Mouse (Mus musculus): ENCODE results near the gene Slc17a5.

Slc17a5 gene

DNA sequence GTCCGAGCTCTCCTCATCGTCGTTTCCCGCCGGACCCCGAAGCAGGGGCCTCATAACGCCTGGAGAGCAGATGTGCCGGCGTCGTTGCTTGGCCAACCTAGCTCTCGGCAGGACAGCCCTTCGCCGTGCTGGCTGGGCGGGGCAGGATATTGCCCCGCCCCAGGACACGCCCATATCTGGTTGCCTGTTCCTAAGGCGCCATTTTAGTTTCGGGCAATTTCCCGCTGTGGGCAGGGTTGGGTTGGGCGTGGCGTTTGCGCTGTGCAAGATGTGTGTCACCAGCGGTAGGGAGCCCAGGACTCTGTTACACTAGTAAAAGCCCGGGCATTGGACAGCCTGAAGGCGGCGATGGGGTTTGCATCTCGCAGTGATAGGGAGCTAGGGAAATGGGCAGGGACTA is at the start of gene Slc17a5:
TSS of gene Slc17a5 (minus strand) at position 128 of the 400 bp plus-strand sequence.
- peak; percentile 92 to 93 for DNase-seq

DNA sequence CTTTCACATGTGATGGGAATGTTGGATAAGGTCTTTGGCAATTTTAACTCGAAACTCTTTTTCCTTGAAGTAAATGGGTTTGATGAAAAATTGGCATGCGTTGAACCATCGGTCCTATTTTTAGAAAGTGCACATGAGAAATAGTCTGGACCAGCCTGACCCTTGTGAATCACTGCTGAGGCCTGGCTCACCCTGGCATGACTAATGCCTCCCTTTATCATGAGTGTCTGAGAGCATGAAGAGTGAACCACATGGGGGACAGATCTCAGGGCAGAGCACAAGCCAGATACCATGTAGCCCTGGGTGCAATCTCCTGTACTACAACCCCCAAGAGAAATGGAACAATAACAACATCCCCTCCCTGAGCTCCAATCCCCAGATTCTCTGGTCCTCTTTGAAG is 46.1 kb upstream of the Slc17a5 start:
- no peak for DNase-seq

DNA sequence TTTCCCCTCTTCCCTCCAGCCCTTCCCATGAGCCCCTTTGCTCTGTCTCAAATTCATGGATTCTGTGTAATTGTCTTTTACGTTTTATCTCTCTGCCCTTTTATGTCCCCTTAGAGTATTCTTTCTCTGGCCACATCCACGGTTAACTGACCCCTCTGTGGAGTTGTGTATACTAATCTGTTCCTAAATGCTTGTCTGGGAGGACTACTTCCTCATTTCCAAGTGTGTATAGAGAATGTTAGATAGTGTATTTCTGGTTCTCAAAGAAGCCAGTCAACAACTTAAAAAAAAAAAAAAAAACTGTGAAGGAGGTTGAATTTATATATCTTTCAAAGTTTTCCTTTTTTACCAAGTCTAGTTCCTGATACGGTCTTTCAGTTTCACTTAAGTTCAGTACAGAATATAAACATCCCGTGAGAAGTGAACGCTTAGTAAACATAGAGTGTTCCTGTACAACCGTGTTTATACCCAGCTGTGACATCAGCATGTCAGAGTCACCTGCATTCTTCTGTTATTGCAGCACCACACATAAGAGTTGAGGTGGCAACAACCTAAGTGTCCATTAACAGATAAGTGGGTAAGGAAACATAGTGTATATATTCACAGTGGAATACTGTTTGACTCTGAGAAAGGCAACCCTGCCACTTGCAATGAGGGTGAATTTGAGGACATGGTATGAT is 44.1 kb upstream of the Slc17a5 start:
- DNase-seq: no peak

DNA sequence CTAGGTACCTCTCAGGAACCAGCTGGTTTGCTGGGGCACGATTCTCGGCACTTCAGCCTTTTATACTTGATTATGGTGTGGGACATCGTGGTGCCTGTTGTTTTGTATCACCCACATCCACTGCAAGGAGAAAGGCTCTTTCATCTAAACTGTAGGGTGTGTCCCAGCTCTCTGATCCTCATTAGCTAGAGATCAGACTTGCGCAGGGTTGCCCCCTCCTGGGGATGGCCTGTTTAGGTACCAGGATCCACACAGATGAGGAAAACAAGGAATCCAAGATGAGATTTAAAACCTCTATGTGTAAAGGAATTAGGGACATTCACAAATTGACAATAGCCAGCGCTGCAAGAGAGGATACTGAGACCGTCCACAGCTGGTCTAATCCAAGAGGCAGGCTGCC is 42.1 kb upstream of the Slc17a5 start:
- no peak for DNase-seq

DNA sequence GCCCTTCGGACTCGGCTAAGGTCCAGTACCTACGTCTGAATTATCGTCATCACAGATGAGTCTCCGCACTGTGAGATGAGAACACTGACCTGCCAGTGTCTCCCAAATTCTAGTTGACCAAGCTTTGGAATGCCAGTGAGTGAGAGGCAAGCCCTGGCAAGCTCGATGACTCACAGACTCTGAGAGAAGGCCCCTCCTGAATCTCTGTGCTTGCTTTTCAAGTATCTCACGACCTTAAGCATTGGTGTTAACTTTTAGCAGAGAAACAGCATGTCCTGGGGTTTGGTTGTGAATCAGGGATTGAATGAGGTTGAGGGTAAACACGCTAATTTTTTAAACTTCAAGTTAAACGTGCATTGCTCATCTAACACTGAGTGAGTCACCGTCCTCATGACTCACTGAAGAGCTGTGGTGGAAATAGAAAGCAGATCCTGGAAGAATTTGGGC is 35.5 kb upstream of the Slc17a5 start:
- no peak for DNase-seq

DNA sequence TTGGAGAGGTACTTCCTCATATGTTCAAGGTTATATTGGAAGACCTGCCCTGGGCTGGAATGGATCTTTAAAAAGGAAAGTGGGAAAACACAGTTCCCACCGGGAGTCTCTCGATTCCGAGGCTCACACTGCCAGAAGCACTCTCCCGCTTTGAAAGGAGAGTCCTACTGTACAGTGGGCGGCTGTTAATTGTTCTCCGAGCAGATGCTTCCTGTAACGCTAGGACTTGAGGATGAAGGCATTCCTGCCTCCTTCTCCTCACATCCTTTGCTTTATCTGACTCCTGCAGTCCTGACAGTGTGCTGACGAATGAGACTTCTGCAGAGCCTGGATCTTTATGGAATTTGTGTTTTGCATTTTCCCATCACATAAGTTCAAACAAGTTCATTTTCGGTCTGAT is 31.4 kb upstream of the Slc17a5 start:
- no peak for DNase-seq

DNA sequence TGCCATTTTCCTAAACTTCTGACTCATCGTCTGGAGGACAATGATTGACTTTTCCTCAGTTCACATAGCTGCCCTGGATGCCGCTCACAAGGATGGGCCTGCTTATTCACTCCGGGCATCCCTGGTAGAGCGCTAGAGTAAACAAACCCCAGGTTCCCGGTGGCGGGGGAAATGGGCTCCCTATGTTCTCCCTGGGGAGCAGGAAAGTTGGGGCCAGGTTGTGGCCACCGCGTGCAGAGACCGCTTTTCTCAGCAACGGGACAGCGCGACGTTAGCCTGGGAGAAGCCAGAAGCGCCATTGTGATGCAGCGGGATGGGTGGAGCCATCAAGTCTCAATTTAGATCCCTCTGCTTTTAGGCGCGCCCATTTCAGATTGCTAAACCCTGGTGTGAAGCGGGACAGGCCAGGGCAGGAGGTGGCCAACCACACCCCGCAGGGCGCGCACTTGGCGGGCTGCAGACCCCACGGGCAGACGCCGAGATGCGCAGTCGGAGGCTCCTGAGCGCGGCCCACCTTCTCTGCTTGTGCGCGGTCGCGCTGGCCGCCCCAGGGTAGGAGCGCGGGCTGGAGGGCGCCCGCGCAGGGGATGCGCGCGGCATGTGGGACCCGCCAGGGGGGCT is 27.7 kb upstream of the Slc17a5 start, which contains the start of gene Cd109:
TSS of gene Cd109 (plus strand) at position 146 of the 621 bp plus-strand sequence.
- peak in 1 of 2 experiments; percentile 15 for DNase-seq

DNA sequence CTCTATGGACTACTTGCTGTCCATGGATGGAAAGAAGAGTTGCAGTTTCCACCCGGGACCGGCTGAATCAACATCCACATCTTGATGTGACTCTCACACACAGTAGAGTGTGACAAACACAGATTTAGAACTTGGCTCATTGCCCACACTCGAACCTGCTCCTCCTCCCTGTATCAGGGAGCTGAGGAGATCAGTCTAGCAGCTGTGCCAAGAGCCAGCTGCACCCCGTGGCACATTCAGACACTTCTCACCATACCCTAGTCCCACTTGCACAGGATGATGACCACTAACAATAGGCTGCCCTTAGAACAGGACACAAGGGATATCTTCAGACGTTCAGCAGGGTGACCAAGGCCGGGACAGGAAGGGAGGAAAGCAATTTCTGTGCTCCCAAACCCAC is 26.4 kb upstream of the Slc17a5 start:
- DNase-seq: no peak

DNA sequence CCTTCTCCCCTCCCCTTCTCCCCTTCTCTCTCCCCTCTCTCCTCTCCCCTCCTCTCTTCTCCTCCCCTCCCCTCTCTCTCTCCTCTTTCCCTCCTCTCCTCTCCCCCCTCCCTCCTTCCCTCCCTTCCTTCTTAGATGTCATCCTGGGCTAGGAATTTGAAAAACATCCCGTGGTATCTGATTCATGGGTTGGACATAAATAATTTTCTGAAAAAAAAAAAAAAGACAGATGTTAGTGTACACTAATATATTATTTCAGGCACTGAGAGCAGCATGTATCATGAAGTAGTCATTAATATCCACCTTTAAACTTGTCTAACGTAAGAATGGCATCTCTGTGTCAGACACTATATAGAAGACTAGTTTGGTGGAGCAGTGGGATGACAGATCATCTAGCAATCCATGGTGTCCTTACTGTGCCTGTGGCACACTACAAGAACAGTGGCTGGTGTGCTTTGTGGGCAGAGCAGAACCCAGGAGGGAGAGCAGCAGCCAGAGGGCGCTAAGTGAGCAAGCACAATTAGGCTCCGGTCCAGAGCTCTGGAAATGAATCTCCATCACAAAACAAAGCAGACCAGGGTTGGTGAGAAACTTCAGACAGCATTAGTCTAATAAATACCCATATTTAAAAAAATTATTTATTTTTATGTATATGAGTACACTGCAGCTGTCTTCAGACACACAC is 13.3 kb upstream of the Slc17a5 start:
- no peak for DNase-seq

DNA sequence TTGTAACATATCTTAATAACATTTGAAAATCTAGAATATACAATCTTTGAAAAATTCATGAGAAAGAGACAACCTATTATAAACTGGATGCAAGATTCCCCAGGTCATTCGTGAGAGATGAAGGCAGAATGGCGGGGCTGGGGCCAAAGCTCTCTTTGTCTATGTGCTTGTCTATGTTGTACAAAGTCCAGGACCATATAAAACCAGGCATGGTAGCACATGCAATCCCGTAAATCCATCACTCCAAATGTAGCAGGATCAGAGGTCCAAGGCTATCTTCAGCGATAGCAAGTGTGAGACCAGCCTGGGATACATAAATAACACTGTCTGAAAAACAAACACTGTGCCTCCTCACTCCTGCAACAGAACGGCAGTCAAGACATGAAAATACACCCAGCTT is 12.1 kb upstream of the Slc17a5 start:
- no peak for DNase-seq

DNA sequence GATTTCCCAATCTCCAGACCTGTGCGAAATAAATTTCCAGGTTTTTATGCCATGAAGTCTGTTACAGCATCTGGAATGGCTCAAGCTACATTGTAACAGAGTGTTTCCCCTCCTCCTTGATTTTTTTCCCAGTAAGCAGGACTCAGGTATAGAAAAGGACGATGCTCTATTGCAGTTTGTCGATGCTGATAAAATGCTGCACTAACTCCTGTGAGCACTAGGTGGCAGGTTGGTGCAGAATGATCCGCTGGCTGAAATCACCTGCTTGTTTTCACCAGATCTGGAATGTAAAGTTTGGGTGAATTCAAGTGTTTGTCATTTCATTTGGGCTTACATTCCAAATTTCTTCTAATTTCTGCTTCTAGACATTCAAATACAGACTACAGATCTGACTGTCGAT is 9.0 kb upstream of the Slc17a5 start:
- peak; percentile 50 to 60 for DNase-seq

DNA sequence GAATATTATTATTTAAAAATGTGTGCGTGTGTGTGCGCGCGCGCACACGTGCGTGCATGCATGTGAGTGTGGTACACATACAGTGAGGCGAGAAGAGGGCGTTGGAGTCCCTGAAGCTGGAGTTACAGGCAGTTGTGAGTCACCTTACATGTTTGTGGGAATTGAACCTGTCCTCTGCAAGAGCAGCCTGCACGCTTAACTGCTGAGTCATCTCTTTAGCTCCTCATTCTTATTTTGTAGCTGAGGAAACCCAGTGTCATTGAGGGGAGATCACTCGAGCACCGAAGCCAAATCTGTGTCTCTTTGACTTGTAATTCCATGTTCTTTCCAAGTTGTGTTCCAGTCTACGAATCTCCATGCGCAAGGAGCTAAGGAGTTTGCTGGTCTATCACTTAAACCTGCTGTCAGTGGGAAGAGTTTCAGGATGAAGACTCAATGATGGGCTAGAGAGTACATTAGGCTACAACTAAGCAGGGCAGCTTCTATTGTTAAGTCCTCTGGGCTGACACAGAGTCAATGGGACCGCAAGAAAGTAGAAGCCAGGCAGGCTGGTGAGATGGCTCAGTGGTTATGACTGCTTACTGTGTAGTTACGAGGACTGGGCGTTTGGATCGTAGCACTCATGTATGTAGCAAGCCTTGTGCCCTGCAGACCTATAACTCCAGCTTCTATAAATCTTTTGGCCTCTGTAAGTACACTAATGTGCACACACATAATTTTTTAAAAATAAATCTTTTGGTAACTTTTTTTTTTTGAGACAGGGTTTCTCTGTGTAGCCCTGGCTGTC is 8.1 kb upstream of the Slc17a5 start:
- no peak for DNase-seq

DNA sequence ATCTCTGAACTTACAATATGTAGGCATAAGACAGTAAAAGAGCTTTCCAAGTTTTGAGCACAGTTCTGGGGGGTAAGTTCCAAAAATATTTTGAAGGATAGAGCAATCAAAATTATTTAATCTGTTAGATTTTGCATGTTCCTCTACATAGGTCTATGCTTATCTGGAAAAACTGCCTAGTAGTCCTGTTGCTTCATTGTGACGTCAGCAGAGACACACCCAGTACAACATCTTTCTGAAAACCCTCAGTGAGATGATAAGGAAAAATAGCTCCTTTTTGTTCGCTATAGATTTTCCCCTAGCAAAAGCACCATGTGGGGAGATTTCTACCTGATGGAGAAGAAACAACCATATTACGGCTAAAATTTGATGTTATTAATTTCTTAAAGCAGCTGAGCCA is 7.4 kb upstream of the Slc17a5 start:
- no peak for DNase-seq

DNA sequence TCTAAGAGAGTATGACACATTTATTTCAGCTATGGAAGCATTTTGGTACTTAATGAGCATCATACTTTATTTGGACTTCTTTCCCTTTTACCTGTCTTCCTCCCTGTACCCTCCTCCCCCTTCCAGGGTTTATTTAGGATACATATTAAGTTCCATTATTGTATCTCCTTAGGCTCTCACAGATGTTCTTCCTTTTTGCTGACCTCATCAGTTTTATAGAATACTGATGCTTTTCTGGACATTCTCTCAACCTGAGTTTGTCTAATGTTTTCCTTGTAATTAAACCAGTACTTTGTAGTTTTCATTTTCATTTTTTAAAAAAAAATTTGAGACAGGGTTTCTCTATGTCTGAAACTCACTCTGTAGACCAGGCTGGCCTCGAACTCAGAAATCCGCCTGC is 2.6 kb upstream of the Slc17a5 start:
- no peak for DNase-seq

DNA sequence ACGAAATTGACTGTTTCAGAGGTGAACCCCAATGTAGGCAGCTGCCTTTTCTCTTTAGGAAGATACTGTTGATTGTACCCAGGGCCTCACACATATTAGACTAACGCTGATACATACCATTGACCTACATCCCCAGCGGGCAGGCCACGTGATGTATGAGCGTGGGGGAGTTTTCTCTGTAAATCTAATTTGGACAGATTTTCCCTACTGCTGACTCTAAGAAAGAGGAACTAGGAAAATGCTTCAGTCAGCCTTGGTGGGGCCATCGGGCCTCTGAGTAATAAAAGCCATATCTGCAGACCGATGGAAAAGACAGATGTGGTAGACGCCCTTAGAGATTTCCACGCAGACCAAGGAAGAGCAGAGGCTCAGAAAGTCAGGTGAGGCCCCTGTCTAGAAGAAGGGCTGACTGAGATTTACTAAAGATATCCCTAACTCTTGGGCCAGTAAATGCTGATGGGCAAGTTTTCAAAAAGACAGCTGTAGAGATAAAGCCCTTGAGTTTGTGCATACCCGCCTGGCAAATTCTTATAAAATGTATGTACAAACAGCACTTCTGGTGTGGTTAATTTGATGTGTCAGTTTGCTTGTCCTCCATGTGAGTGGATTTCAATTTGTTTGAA is 681 bp upstream of the Slc17a5 start:
- DNase-seq: no peak

DNA sequence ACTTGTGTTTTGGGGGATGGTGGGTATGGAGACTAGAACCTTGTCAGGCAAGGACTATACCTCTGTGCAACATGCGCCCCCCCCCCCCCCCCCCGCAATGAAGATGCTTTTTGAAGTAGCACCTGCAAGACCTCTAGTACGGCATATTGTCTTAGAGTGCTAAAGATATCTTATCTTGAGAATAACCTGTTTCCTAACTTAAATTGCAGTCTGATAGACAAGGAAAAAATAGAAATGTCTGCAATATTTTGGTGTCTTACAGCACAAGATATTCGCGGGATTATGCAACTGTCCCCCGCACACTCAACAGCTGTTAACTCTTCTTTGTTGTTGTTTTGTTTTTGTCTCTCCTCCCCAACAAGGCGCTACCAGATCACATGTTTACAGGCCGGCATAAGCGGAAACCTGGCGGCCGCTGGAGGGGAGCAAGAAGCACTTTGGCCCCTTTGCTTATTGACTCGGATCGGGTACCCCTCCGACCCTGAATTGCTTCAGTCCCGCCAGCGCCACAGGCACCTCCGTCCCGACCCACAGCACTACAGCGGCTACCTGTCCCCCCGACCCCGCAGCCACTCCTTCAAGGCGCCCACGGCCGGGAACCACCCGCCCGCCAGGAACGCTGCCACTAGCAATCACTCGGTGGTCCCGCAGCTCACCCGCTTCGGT is 490 bp downstream of the Slc17a5 start:
- no peak for DNase-seq

DNA sequence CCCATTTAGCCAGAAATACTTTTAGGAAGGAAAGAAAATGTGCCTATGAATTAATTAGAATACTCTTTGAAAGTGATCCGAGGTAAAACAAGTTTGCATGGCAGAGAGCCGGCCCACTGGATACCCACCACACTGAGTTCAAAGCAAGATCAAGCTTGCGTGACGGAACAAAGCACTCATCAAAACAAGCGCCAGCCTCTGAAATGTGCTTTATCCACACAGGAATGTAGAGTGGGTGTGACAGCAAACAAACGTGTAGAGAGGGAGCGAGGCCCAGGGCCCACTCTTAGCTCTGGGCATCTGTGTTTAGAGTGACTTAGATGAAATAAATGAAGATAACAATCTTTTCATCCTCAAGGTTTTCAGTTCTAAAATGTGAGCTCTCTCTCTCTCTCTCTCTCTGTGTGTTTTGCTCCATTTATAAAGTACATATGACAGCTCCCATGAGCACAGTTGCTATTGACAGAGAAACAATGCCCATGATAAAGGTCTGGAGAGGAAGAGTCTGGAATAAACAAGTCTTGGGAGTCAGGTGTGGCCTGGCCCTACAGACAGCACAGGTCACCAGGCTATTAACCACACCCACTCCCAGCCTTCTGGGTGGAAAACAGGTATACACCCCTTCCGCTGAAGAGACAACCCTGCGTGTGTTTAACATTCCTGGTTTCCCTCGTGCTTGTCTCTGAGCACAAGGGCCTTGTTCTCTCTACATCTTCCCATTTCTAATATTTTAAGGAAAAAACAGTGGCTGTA is 8.0 kb downstream of the Slc17a5 start:
- no peak for DNase-seq

DNA sequence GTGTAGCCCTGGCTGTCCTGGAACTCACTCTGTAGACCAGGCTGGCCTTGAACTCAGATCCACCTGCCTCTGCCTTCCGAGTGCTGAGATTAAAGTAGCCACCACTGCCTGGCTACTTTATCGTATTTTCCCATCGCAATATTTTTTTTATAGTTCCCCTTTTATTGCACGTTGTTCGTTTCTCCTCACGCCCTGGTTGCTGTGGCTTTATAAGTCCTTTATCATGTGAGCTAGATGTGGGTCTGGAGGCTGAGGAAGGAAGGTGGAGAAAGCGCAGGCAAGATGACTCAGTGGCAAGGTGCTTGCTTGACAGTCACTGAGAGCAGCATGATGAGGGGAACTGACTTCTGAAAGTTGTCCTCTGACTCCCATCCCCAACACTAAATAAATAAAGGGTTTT is 9.0 kb downstream of the Slc17a5 start:
- DNase-seq: no peak

DNA sequence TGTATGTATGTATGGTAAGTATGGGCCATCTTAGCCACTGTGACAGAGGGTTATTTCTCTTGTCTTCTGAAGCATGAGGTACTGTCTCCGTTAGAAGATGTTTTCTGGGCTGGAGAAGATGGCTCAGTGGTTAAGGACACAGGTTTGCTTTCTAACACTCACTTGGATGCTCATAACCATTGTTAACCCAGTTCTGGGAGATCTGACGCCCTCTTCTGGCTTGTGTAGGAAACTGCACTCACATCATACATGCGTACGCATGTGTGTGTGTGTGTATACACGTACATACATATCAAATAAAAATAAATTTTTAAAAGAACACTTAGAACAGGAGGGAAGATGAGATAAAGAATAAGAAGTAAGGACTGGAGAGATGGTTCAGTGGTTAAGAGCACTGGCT is 11.4 kb downstream of the Slc17a5 start:
- DNase-seq: no peak

DNA sequence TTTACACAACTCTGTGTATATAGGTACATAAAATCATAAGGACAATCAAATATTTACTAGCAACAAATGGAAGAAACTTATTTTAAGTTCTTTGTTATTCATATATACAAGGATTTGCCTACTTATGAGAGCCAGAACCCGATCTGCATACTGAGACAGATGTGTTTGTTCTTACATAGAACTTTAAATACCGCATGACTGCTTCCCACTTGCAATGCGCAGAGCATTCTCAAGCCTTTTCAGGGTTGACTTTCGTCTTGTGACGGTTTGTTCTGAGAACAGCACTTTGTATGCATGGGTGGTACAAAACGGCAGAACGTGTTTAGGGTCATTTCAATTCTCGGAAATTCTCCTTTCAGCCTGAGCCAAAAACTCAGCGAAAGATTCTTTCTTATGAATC is 17.9 kb downstream of the Slc17a5 start:
- no peak for DNase-seq

DNA sequence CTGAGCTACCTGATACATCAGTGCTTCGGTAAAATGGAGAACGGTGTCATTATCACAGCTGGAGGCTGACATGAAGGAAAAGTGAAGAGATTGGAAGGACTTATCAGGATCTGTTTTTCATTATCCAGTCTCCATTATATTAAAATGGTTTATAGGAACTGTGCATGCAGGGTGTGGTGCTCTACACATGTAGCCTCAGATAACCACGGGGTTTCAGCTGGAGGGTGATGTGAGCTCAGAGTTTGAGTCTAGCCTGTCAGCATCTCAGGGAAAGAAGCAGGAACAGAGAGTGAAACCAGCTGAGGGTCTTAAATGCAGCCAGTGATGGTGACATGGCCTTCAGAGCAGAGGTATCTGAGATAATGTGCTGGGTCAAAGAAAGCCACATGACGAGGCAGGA is 28.4 kb downstream of the Slc17a5 start:
- DNase-seq: no peak
